14 mouse cellular contexts compared by ENCODE assay signal in genomic region chr12:52991745-52992144, GRCm38 (mm10).
DNase-seq lines count a peak whose midpoint lies in the region; ATAC-seq lines count a peak whose summit lies in the region.
"Had no signal": no experiment of that assay in that cellular context is flagged by ENCODE, and none has a peak within 500 bp of the region (broad histone marks: within the 10 kb centered on the region; RNA-seq: fewer than 3 reads in every experiment).

No protein-coding gene starts in this region.

- no peaks in the 10 kb centered on the region for H3K4me1 ChIP-seq in hindbrain, embryonic 15.5 days (replicated peaks)
- H3K4me1 ChIP-seq in hindbrain, embryonic 12.5 days: 0 out of 2 replicates have a peak, but pooled peaks cover 2% of the 10 kb centered on the region
- H3K4me1 ChIP-seq in midbrain, embryonic 13.5 days (replicated peaks): peaks cover 14% of the 10 kb centered on the region
- H3K4me1 ChIP-seq: liver, embryonic 15.5 days had no signal

- DNase-seq in right cerebral cortex, postnatal 4 days: peak; percentile 6
- DNase-seq in right cerebral cortex, postnatal 14 days: no peak
- peak; percentile 56 for DNase-seq in cerebellum, adult 8-10 months
- no peak for DNase-seq in ovary, postnatal 10 days (ENCODE audit: low spot score)
- DNase-seq: adrenal gland, postnatal 10 days; kidney, adult 8-10 months; layer of hippocampus, postnatal 36 days; lung, postnatal 4 days; midbrain, embryonic 14.5 days had no signal

- H3K9ac ChIP-seq in hindbrain, embryonic 15.5 days: no peak overlapping the region
- H3K9ac ChIP-seq in hindbrain, embryonic 12.5 days: no peak overlapping the region
- H3K9ac ChIP-seq in midbrain, embryonic 13.5 days (replicated peaks): no peak overlapping the region
- H3K9ac ChIP-seq: limb, embryonic 12.5 days; liver, embryonic 15.5 days had no signal

- no peak overlapping the region for H3K4me3 ChIP-seq in hindbrain, embryonic 15.5 days
- no peak overlapping the region for H3K4me3 ChIP-seq in hindbrain, embryonic 12.5 days
- no peak overlapping the region for H3K4me3 ChIP-seq in midbrain, embryonic 13.5 days (replicated peaks)
- H3K4me3 ChIP-seq: limb, embryonic 12.5 days; liver, embryonic 15.5 days had no signal

- no peaks in the 10 kb centered on the region for H3K27me3 ChIP-seq in hindbrain, embryonic 15.5 days
- no peaks in the 10 kb centered on the region for H3K27me3 ChIP-seq in hindbrain, embryonic 12.5 days
- no peaks in the 10 kb centered on the region for H3K27me3 ChIP-seq in midbrain, embryonic 13.5 days
- H3K27me3 ChIP-seq: limb, embryonic 12.5 days; liver, embryonic 15.5 days had no signal

- no peaks in the 10 kb centered on the region for H3K36me3 ChIP-seq in hindbrain, embryonic 15.5 days
- no peaks in the 10 kb centered on the region for H3K36me3 ChIP-seq in hindbrain, embryonic 12.5 days
- no peaks in the 10 kb centered on the region for H3K36me3 ChIP-seq in midbrain, embryonic 13.5 days
- H3K36me3 ChIP-seq: limb, embryonic 12.5 days; liver, embryonic 15.5 days had no signal

- 73% methylated on average over 6 of the region's 6 CpGs for WGBS in hindbrain, embryonic 15.5 days
- 85% methylated on average over 6 of the region's 6 CpGs for WGBS in hindbrain, embryonic 12.5 days
- WGBS in midbrain, embryonic 13.5 days: 78% methylated on average over 6 of the region's 6 CpGs

- H3K4me2 ChIP-seq in hindbrain, embryonic 15.5 days: no peak overlapping the region
- H3K4me2 ChIP-seq in hindbrain, embryonic 12.5 days (replicated peaks): no peak overlapping the region
- no peak overlapping the region for H3K4me2 ChIP-seq in midbrain, embryonic 13.5 days (replicated peaks)
- H3K4me2 ChIP-seq: limb, embryonic 12.5 days; liver, embryonic 15.5 days had no signal

- no peak for ATAC-seq in hindbrain, embryonic 15.5 days (ENCODE audit: low FRiP score, low read depth)
- ATAC-seq in hindbrain, embryonic 12.5 days (ENCODE audit: low FRiP score): no peak
- no peak for ATAC-seq in midbrain, embryonic 13.5 days

- 0 out of 2 replicates have a peak overlapping the region, but pooled peaks have one; percentile 25 for H3K27ac ChIP-seq in hindbrain, embryonic 15.5 days (replicated peaks)
- H3K27ac ChIP-seq in hindbrain, embryonic 12.5 days: no peak overlapping the region
- no peak overlapping the region; the same call in 1 of the 2 replicates for H3K27ac ChIP-seq in midbrain, embryonic 13.5 days
- H3K27ac ChIP-seq: limb, embryonic 12.5 days; liver, embryonic 15.5 days had no signal

- H3K9me3 ChIP-seq in hindbrain, embryonic 15.5 days: no peaks in the 10 kb centered on the region
- H3K9me3 ChIP-seq in hindbrain, embryonic 12.5 days (replicated peaks): no peaks in the 10 kb centered on the region
- no peaks in the 10 kb centered on the region for H3K9me3 ChIP-seq in midbrain, embryonic 13.5 days
- H3K9me3 ChIP-seq: limb, embryonic 12.5 days; liver, embryonic 15.5 days had no signal

Comparison
In these comparisons a context has a peak if more than half of its experiments do, and no peak if none do; other contexts are left out.
1. DNase-seq: peak in right cerebral cortex, postnatal 4 days (single experiment) and cerebellum, adult 8-10 months (single experiment); none in right cerebral cortex, postnatal 14 days (single experiment) and ovary, postnatal 10 days (single experiment).